Mouse (Mus musculus): ENCODE results near the gene Ccl28. TPM values are rescaled to one million over a fixed set of nuclear protein-coding genes. Genes with fewer than 3 reads are reported as not detected.
A peak's percentile ranks its signal among the peaks of the same experiment; 100 is the strongest.
"Not testable (repeated sequence)": the region's sequence is repeated elsewhere in the genome, so short reads cannot be mapped to it uniquely, and the experiment has no call there.

Ccl28 gene
- 0.19 and 2.3 TPM in 2 replicates for polyA plus RNA-seq (2012; rRNA removed)

- DNase-seq (ENCODE audit: extremely low spot score in 1 of 2, low spot score in 1 of 2) = no peak
Measured at GRCm38 (mm10) chr13:119623634-119624033, at the start of gene Ccl28. Ccl28 (plus strand) TSS chr13:119623819.

GRCm38 (mm10) chr13:119596321-119597211 lies 27.1 kb upstream of the Ccl28 start:
- not testable (repeated sequence) for DNase-seq (ENCODE audit: extremely low spot score in 1 of 2, low spot score in 1 of 2)

- not testable (repeated sequence) for DNase-seq (ENCODE audit: extremely low spot score in 1 of 2, low spot score in 1 of 2)
Measured at GRCm38 (mm10) chr13:119598466-119598865, 25.2 kb upstream of the Ccl28 start.

GRCm38 (mm10) chr13:119599066-119599465 lies 24.6 kb upstream of the Ccl28 start:
- not testable (repeated sequence) for DNase-seq (ENCODE audit: extremely low spot score in 1 of 2, low spot score in 1 of 2)

- DNase-seq (ENCODE audit: extremely low spot score in 1 of 2, low spot score in 1 of 2) = not testable (repeated sequence)
Measured at GRCm38 (mm10) chr13:119599498-119599897, 24.1 kb upstream of the Ccl28 start.

GRCm38 (mm10) chr13:119600166-119600565 lies 23.5 kb upstream of the Ccl28 start:
- DNase-seq (ENCODE audit: extremely low spot score in 1 of 2, low spot score in 1 of 2) = not testable (repeated sequence)

- DNase-seq (ENCODE audit: extremely low spot score in 1 of 2, low spot score in 1 of 2) = not testable (repeated sequence)
Measured at GRCm38 (mm10) chr13:119602688-119603331, 20.8 kb upstream of the Ccl28 start.

GRCm38 (mm10) chr13:119603890-119604289 lies 19.7 kb upstream of the Ccl28 start:
- DNase-seq (ENCODE audit: extremely low spot score in 1 of 2, low spot score in 1 of 2) = not testable (repeated sequence)

GRCm38 (mm10) chr13:119604322-119604721 lies 19.3 kb upstream of the Ccl28 start:
- DNase-seq (ENCODE audit: extremely low spot score in 1 of 2, low spot score in 1 of 2) = not testable (repeated sequence)

- no peak for DNase-seq (ENCODE audit: extremely low spot score in 1 of 2, low spot score in 1 of 2)
Measured at GRCm38 (mm10) chr13:119618841-119619240, 4.8 kb upstream of the Ccl28 start.

- DNase-seq (ENCODE audit: extremely low spot score in 1 of 2, low spot score in 1 of 2) = no peak
Measured at GRCm38 (mm10) chr13:119619735-119620134, 3.9 kb upstream of the Ccl28 start.

- DNase-seq (ENCODE audit: extremely low spot score in 1 of 2, low spot score in 1 of 2) = not testable (repeated sequence)
Measured at GRCm38 (mm10) chr13:119625952-119626351, 2.3 kb downstream of the Ccl28 start.

GRCm38 (mm10) chr13:119631482-119632155 lies 8.0 kb downstream of the Ccl28 start:
- peak; percentile 78 to 90 for DNase-seq (ENCODE audit: extremely low spot score in 1 of 2, low spot score in 1 of 2)

GRCm38 (mm10) chr13:119632156-119632548 lies 8.5 kb downstream of the Ccl28 start:
- no peak for DNase-seq (ENCODE audit: extremely low spot score in 1 of 2, low spot score in 1 of 2)

GRCm38 (mm10) chr13:119635496-119635895 lies 11.9 kb downstream of the Ccl28 start:
- DNase-seq (ENCODE audit: extremely low spot score in 1 of 2, low spot score in 1 of 2) = no peak

GRCm38 (mm10) chr13:119637837-119638236 lies 14.2 kb downstream of the Ccl28 start:
- no peak for DNase-seq (ENCODE audit: extremely low spot score in 1 of 2, low spot score in 1 of 2)

- DNase-seq (ENCODE audit: extremely low spot score in 1 of 2, low spot score in 1 of 2) = no peak
Measured at GRCm38 (mm10) chr13:119638449-119638848, 14.8 kb downstream of the Ccl28 start.

GRCm38 (mm10) chr13:119639302-119639701 lies 15.7 kb downstream of the Ccl28 start:
- DNase-seq (ENCODE audit: extremely low spot score in 1 of 2, low spot score in 1 of 2) = no peak

GRCm38 (mm10) chr13:119640504-119640903 lies 16.9 kb downstream of the Ccl28 start:
- DNase-seq (ENCODE audit: extremely low spot score in 1 of 2, low spot score in 1 of 2) = peak in 1 of 2 experiments; percentile 73

GRCm38 (mm10) chr13:119641145-119641544 lies 17.5 kb downstream of the Ccl28 start:
- DNase-seq (ENCODE audit: extremely low spot score in 1 of 2, low spot score in 1 of 2) = no peak

- DNase-seq (ENCODE audit: extremely low spot score in 1 of 2, low spot score in 1 of 2) = no peak
Measured at GRCm38 (mm10) chr13:119644769-119645168, 21.1 kb downstream of the Ccl28 start.

Data from frontal cortex, adult 2 months (tissue).